Mouse (Mus musculus): ENCODE data around the gene Dpep1.

Dpep1 gene

DNA sequence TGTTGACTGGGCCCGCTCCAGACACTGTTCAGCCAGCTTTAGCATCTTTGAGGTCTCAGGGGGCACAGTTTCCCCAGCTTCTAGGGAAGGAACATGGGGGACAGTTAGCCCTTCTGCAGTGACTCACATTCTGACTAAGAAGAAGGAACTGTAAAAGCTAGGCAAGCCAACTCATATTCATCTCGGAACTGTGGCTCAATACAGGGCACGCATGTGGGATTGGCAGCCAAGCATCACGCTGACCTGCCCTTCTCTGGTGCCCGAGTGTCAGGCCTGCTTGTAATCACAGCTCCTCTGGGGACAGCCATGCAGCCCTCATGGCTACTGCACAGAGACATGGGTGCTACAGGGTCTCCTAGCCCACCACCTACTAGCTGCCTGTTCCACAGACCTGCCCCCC lies 64.9 kb downstream of the Dpep1 start:
- no peak for DNase-seq

All from kidney, postnatal 14 days (tissue).